Mouse (Mus musculus) thymus, postnatal 14 days (tissue): Measurements from ENCODE around the gene Pcdh9.

Experiments
- DNase-seq: peaks from one replicate; pipeline ENCODE4 v3.0.0; 2021

Pcdh9 gene

DNA sequence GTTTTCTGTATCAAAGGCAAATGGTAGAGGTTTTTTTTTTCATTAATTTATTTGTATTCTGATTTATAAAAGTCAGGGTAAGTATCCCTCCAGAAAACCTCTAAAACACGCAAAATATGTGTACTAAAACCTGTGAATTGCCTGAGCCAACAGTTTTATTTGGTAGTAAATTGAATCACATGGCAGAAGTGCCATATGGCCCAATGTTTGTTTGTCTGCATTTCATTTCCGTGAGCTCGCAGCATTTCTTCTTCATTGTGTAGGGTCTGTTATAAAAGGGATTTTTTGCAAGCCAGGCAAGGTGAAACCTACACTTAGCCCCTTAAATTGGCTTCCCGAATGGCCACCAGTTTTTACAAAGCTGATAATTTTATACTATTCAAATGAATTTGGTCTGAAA, 104.2 kb downstream of the Pcdh9 start:
- no peak for DNase-seq

DNA sequence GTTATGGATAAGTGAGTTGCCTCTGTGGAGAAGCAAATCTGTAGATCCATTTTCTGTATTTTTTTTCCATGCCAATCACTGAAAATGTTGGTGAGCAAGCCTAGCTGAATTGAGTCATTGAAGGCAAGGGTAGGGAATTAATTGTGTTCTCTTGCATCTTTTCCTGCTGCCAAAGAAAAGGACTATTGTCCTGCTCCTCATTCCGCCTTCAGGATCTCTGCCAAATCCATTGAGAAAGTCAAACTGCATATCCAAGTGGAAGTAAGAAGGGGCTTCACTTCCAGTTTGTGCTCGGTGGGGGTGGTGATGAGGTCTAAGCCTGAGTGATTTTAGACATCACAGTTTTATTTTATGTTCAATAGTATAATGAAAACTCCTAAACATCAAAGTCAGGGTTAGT, 105.4 kb downstream of the Pcdh9 start:
- no peak for DNase-seq

DNA sequence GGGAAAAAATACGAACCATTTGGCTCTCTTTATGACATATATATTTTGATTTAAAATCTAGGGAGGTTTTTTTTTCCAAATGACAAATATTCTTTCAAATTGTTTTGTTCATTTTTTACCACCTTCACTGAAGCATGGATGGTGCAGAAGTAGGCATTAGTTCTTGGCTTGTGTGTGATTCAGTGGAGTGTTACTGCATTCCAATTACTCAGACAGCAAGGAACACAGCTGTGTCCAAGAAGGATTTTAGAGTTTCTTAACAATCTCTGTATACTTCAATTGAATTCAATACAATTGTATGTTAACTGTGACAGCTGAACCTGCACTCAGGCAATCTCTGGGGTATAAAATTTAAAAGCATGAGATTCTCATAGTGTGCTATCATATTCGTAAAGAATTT, 127.6 kb downstream of the Pcdh9 start:
- DNase-seq, result no peak

DNA sequence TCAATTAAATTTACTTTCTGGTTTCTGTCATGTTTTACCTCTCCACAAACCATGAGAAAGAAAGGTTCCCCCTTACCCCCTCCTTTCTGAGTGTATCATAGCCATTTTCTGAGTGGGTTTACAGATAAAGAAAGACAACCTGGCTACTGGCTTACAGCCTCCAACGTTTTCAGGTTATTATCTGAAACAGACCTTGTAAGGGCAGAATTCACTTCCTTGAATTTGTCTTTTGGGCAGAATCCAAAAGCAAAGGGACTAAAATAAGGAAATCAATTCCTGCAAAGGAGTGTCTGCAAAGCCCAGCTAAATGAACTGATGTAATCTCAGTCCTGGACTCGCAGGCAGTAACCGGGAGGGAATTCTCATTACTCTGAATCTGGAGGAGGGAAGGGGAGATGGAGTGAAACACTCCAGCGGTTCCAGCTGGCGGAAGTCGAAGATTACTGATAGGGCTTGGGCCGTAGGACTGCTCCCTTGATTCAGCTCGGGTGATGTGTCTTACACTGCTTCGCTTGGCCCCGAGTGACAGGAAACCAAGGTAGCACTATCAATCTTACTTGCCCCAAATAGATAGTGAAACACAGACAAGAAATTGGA, 156.3 kb downstream of the Pcdh9 start:
- no peak for DNase-seq

DNA sequence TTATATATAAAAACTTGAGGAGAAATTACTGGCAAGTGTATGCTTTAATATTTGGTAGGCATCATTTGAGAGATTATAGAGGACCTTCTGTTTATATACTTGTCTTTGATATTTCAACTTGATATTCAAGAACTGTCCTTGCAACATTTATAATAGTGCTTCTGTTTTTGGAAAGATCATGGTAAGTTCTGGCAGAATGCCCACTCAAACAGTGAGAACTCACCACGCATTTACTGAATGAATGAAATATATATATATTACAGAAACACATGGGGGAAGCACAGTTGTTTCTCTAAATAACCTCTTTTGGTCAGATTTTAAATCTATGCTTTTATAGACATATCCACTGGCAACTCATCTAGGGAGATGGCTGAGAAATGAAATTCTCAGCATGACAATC, 164.7 kb downstream of the Pcdh9 start:
- DNase-seq, result no peak

DNA sequence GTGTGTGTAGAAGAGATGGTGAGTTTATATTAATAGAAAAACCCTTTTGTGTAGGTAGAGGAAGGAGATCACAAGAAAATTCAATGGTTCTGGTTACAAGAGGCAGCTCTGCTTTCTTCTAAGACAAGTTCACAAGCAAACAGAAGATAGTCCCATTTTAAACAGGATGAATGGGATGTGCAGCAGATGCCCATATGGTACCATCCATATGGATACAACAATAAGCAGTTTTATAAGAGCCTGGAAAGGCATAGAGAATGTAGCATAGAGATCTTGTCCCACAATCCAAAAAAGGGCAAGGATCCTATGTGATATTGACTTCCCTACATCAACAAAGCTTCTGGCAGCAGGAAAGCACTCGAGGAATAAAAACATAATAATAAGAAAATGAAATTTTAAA, 171.3 kb downstream of the Pcdh9 start:
- no peak for DNase-seq

DNA sequence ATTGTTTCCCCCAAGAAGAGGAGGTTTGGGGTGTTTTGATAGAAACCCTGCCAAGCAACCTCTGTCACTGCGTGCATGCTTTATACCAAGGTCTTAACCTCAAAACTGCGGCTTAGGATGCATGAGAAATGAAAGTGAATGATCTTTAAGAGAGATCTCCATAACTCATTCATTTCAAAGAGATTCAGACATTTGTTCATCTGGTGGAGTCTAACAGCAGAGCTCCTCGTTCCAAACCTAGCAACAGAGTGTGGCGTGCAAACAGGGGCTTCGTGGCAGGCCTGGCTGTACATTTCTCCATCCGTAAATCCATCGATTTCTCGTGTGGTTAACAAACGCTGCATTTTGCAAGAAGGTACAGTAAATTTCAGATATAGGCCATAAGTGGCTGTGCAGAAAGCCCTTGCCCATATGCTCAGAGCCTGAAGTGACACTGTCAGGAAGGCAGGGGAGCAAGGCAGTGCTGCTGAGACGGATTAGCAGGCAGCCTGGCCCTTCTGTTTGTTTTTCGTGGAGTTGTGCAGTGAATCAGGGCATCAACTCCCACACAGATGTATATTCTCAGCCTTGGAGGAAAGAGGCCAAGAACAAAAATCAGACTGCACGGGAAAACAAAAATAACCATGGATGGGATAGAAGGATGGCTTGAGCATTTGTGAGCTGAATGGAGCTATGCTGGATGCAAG, 177.1 kb downstream of the Pcdh9 start:
- no peak for DNase-seq

DNA sequence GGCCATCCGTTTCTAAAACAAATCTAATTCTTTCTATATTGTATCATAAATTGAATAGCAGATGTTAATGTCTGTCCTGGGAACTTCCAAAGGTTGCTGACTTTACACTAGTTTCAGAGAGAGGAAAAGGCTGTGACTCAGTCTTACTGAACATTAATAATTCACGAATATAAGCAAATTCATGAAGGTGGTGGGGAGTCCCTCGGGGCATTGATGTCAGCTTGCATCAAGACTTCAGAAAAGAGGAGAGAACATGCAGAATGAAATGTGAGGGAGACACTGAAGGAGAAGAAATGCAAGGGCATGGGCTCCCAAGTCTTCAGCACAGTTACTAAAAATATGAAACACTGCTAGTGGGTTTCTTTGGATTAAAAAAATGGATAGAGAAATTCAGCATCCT, 181.8 kb downstream of the Pcdh9 start:
- DNase-seq, result no peak

DNA sequence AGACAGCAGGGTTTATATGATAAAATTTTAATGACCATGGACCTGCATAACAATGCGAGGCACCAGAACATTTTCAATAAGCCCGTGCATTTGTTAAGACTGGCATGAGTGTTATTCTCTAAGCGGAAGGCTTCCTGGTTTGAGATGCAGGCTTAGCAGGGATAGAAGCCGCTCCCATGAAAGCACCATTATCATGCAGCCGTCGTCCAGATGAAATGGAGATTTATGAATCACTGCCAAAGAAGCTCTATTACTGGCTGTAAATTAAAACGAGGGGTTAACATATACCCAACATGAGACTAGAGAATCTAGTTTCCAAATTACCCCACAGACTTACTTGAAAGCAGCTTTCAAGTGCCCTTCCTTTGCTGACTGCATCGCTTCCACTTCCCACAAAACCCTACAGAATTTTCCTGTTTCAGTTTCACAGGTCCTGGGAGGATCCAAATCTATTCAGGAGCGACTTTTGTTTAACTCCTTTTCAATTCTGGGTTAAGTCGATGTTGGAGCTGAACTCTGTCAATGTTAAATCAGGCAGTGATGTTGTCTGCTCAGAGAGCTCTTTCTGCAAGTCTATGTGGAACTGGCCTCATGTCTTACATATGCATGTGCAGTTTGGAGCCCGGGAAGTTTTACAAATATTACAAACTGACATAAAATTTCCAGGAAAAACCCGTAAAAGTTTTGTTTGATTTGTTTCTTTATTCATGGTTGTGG, 188.9 kb downstream of the Pcdh9 start:
- DNase-seq, result no peak

DNA sequence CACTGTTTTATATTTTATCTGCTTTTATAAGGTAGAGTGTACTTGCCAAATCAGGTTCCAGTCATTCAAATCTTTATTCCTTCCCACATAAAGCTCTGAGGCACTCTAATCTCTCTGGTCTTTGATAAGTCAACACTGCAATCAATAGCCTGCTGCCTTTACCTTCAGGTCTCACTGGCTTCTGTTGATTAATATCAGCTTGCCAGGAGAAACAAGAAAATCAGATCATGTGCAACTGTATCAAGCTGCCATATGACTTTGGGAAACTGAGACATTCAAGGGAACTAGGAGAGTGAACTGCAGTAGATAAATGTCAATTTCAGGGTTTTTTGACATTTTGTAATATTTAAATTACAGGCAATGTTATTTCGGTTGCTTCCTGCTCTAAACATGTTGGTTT, 189.6 kb downstream of the Pcdh9 start:
- no peak for DNase-seq

DNA sequence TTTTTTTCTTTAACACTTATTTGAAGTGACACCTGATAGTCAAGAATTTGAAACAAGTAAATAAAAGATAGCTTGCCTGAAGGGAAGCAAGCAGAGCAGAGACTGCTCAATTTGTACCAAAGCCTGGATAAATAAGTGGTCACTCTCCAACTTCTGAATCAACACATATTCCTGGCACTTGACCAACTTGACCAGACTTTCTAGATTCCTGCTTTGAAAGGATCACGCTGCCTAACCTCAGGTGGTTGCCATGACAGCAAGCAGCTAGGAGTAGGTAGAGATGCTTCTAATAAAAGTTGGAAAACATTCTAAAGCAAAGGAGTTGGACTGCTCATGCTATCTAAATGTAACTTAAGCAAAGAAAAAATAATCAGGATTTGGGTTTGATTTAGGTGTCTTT, 205.8 kb downstream of the Pcdh9 start:
- DNase-seq, result no peak

DNA sequence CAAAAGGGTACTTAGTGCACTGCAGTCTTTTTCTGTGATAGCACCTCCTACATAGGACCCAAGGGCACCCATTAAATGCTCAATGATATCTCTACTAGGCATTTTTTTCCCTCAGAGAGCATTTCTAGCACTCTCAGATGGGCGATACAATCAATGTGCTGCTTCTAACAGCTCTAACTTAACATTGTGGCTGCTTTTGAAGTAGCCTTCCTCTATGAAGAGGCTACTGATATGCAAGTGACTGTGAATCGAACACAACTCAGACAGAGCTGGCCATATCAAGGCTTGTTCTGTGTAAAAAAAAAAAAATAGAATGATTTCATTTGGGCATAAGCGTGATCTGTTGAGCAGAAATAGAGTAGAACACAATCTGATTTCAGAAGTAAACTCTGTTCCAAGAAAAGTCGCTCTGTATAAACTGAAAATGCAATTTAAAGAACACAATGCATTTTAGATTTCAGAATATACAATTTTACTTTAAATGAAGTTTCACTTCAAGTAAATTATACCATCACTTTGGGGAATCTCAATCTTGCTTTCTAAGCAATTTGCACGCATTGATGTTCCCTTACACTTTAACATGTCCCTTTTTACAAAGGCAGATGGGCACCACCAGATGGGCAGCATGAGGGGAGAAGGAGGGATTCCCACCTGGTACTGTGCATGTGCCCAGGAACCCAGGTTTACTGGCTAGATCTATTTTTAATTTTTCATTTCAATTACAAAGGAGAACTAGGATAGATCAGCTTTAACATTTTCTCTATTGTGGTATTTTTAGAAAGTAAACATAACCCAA, 215.0 kb downstream of the Pcdh9 start:
- DNase-seq, result no peak

DNA sequence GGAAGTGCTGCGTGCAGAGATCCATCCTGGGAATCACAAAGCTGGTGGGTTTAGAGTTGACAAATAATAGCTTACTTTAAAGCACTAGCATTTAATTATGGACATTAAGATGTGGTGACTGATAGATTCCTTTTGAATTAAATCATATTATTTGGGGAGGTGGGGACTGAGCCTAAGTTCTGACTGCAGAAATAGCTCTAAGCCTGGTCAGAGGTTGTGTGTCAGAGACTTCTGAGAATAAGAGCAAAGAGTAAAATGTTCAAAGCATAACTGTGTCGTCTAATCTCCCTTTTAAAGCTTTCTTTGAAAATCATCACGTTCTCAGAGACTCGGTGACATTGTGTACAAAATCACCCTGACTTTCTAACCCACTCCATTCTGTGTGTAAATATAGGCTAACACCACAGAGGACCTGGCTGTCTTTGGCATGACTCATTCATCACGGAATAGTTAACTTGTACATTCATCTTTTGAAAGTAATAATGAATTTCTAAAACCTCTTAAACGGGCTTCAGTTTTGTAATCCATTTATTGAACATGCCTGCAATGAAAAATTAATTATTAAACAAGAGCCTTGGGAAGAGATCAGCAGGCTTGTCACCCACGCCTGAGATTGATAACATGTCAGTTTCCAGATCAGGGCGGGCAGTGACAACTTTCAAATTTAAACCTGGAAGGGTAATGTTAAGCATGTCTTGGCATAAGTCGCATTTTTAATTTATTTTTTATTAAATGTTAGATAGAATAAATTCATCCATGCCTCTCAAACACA, 236.3 kb downstream of the Pcdh9 start:
- DNase-seq, result no peak

DNA sequence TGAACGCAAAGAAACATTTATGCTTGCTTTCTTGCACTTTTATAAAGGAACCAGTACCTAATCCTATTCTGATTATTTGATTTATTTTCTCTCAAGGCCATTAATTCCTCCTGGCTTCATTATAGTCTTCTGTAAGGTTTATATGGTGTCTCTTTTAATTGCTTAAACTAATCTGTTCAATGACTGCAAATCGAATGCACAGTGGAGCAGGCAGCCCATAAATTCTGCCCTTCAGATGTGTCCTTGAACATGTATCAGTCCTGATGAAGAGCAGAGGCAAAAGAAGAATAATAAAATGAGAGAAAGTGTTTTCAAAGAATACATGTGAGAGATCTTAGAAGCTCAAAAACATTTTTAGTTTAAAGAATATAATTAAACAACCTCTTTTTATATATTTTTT, 263.2 kb downstream of the Pcdh9 start:
- no peak for DNase-seq

DNA sequence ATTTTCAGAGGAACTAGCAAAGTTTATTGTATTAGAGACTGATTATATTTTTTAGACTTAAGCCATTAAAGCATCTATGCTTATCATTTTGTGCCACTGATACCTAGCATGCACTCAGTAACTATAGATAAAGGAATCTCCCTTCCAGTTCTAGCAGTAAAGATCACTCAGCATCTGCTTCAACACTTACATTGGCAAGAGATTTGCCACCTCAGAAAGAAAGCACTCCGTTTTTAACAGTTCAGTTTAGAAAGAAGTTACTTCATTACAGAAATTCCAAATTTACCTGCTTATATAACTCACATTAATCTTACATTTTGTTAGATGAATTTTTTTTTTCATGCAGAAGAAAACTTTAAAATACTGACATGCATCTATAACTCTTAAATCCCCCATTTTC, 266.3 kb downstream of the Pcdh9 start:
- no peak for DNase-seq

DNA sequence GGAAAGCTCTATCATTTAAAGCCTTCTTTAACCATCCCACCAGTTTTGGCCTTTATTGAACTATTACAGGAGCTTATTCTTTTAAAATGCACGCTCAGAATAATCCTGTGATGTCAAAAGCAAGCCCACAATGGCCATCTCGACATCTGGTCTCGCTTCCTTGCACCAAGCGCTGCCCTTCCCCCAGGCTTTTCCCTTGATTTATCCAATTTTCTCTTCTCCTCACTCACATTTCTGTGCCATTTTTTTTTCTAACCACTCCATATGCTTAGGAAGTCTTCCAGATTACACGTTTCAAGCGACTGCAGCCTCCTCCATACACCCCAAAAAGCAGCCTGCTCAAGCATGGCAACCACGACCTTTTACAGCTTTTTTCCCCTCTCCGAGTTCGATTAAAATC, 269.3 kb downstream of the Pcdh9 start:
- no peak for DNase-seq

DNA sequence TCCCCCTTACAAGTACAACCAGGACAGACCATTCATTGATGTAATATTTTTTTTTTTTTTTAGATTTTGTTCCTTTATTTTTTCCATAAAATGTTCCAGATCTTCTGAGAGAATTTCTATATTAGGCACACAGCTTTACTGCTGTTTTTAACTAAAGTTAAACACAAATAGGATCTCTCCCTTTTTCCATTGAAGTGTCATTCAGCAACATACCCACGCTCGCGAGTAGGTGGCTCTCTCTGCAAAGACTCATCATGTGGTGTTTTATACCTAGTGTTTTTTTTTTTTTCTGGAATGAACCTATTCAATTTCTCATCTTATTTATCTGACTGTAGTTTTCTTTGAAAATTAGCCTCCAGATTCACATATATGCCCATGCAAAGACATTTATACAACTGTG, 282.9 kb downstream of the Pcdh9 start:
- no peak for DNase-seq

DNA sequence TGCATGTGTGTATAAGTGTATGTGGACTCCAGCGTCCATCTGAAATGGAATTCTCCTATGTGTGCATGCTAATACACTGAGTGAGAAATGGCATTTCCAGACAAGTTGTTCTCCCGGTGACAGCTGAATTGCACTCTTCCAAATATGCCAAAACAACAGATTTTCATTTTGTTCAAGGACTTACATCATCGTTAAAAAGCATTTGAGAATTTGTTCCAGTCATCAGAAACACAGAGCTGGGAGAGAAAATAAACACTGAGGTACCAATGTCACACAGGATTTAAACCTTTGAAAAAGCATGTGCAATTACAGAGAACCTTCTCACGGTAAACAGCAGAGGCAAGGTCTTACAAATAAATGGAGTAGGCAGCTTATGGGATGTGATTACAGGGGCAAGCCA, 290.5 kb downstream of the Pcdh9 start:
- DNase-seq, result no peak

DNA sequence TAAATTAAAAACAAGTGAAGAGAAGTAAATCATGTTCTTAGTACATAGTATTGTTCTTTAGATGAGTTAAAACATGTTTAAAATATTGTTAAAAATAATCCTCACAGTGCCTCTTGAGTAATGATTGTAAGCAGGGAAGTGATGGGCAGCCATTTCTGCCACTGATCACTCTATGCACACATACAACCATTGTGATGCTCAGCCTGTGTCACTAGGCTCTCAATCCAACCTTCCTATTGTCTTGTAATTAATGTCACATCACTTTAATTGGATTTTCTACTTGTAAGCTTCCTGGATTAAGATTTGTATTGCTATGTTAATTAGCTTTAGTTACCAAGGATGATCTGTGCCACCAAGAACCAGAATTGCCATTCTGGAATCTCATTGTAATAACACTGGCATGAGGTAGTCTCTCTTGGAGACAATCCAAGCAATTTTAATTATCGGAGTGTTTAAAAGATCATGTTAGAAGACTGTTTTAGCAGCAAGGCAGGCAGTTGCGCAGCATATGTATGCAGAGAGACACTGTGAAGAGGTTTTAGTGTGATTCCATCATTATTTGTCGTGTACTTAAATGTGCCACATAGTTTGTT, 305.0 kb downstream of the Pcdh9 start:
- no peak for DNase-seq

DNA sequence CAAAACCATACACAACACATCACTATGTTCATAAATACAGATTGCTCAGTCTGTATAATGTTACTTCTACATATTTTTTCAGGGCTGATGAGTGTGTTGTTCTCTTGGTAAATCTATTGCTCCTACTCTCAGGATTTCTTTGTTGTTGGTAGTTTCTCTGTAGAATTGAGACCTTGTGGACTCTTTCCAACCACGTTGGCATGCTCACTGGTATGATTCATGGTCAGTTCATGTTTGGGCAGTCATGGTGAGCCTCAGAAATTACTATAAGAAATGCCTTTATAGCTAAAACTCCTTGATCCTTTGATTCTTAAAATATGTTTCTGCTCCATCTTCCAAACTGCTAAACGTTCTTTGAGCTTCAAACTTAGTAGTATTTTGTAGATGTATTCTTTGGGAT, 326.1 kb downstream of the Pcdh9 start:
- DNase-seq, result no peak

DNA sequence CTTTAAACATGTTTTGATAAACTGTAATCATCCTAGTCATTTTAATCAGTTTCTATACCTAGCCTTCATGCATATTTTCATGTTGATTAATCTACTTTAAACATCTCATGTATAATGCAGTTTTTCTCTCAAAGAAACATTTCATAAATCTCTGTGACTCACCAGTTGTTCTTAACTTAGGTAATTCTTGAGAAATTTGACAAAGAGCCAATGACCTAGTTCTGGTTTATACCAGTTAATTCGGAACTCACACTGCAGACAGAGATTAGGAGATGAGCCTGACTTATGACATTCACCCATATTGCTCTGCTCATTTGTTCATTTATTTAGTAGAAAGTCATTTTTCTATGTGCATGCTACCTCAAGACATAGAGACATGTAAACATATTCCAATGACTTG, 328.9 kb downstream of the Pcdh9 start:
- no peak for DNase-seq

DNA sequence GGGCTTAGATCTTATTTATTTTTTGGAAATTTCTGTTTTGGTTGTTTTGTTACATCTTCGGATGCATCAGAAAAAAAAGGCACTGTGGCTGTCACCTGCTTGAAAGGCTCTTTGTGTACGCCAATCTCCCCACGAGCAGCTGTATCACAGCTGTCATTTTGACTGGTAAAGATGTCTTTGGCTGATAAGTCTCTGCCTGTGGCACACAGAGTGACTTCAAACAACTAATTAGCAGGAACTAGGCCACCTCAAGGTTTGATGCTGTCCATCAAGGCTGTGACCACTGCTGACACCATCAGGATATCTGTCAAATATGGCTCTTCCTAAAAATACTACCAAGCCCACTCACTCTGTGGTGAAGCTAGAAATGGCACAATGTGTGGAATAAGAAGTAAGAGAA, 336.7 kb downstream of the Pcdh9 start:
- no peak for DNase-seq

DNA sequence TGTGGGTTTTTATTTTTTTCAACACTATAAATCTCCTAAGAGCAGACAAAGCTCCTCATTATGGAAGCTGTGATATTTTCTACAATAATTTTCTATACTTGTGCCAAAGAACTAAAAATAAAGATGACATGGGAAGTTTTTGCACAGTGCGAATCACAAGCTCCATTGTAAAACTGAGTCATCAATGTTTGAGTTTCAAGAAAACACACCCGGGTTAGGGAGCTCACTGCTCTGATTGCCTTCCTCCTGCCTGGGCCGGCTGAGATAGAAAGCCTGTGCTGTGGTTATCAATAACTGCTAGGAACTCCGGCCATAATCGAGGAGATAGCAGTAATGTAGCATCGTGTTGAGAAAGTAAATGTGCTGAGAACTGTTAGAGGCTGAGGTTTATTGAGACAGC, 344.9 kb downstream of the Pcdh9 start:
- DNase-seq, result no peak
